Mouse (Mus musculus): Measurements from ENCODE around the gene Tnfsf8. TPM values are rescaled to one million over a fixed set of nuclear protein-coding genes. Genes with fewer than 3 reads are reported as not detected.

Gene Tnfsf8
- 0.19 and 0.69 TPM in 2 replicates for polyA plus RNA-seq (2012; ENCODE audit: insufficient read depth, insufficient read length, missing spikeins)

- no peak within 1 kb of the TSS for H3K4me3 ChIP-seq (ENCODE audit: insufficient read depth, low read length)
- H3K4me1 ChIP-seq (ENCODE audit: control insufficient read depth, insufficient read depth, low read length): no peaks in the 10 kb centered on the region
- no peak for TF ChIP-seq CTCF (IDR thresholded peaks at IDR 0.05; ENCODE audit: low read depth, low read length)
- no peak for TF ChIP-seq POLR2A (IDR thresholded peaks at IDR 0.05; ENCODE audit: borderline replicate concordance, low read depth, low read length)
- no peak within 1 kb of the TSS for H3K27ac ChIP-seq (ENCODE audit: insufficient read depth, low read depth, low read length)
These were observed at the start of gene Tnfsf8 for GRCm38 (mm10) chr4:63860688-63861540. Gene Tnfsf8, minus strand, starts transcription at chr4:63861347.

- Histone ChIP-seq H3K4me3 (ENCODE audit: insufficient read depth, low read length) (no peak overlapping the region), H3K4me1 (ENCODE audit: control insufficient read depth, insufficient read depth, low read length) (no peaks in the 10 kb centered on the region), H3K27ac (ENCODE audit: insufficient read depth, low read depth, low read length) (no peak overlapping the region)
- no peak for TF ChIP-seq POLR2A (IDR thresholded peaks at IDR 0.05; ENCODE audit: borderline replicate concordance, low read depth, low read length)
- TF ChIP-seq CTCF (IDR thresholded peaks at IDR 0.05; ENCODE audit: low read depth, low read length): no peak
These were observed 47.4 kb upstream of the Tnfsf8 start for GRCm38 (mm10) chr4:63908511-63908910.

GRCm38 (mm10) chr4:63907473-63907872, 46.3 kb upstream of the Tnfsf8 start:
- no peaks in the 10 kb centered on the region for H3K4me1 ChIP-seq (ENCODE audit: control insufficient read depth, insufficient read depth, low read length)
- no peak overlapping the region for H3K4me3 ChIP-seq (ENCODE audit: insufficient read depth, low read length)
- H3K27ac ChIP-seq (ENCODE audit: insufficient read depth, low read depth, low read length): no peak overlapping the region
- TF ChIP-seq CTCF (IDR thresholded peaks at IDR 0.05; ENCODE audit: low read depth, low read length): no peak
- TF ChIP-seq POLR2A (IDR thresholded peaks at IDR 0.05; ENCODE audit: borderline replicate concordance, low read depth, low read length): no peak

GRCm38 (mm10) chr4:63906050-63906449, 44.9 kb upstream of the Tnfsf8 start:
- Histone ChIP-seq H3K27ac (ENCODE audit: insufficient read depth, low read depth, low read length) (no peak overlapping the region), H3K4me1 (ENCODE audit: control insufficient read depth, insufficient read depth, low read length) (no peaks in the 10 kb centered on the region)
- TF ChIP-seq CTCF (IDR thresholded peaks at IDR 0.05; ENCODE audit: low read depth, low read length): no peak
- TF ChIP-seq POLR2A (IDR thresholded peaks at IDR 0.05; ENCODE audit: borderline replicate concordance, low read depth, low read length): no peak

GRCm38 (mm10) chr4:63899081-63899523, 38.0 kb upstream of the Tnfsf8 start:
- H3K4me3 ChIP-seq (ENCODE audit: insufficient read depth, low read length): no peak overlapping the region
- H3K27ac ChIP-seq (ENCODE audit: insufficient read depth, low read depth, low read length): no peak overlapping the region
- TF ChIP-seq POLR2A (IDR thresholded peaks at IDR 0.05; ENCODE audit: borderline replicate concordance, low read depth, low read length) (no peak), CTCF (IDR thresholded peaks at IDR 0.05; ENCODE audit: low read depth, low read length) (no peak)
- no peaks in the 10 kb centered on the region for H3K4me1 ChIP-seq (ENCODE audit: control insufficient read depth, insufficient read depth, low read length)

More at GRCm38 (mm10) chr4:63906050-63906449, 44.9 kb upstream of the Tnfsf8 start:
- no peak overlapping the region for H3K4me3 ChIP-seq (ENCODE audit: insufficient read depth, low read length)

- Histone ChIP-seq H3K4me1 (ENCODE audit: control insufficient read depth, insufficient read depth, low read length) (no peaks in the 10 kb centered on the region), H3K27ac (ENCODE audit: insufficient read depth, low read depth, low read length) (no peak overlapping the region), H3K4me3 (ENCODE audit: insufficient read depth, low read length) (no peak overlapping the region)
- TF ChIP-seq POLR2A (IDR thresholded peaks at IDR 0.05; ENCODE audit: borderline replicate concordance, low read depth, low read length) (no peak), CTCF (IDR thresholded peaks at IDR 0.05; ENCODE audit: low read depth, low read length) (no peak)
These were observed 36.0 kb upstream of the Tnfsf8 start for GRCm38 (mm10) chr4:63897152-63897551.

GRCm38 (mm10) chr4:63886156-63886555, 25.0 kb upstream of the Tnfsf8 start:
- Histone ChIP-seq H3K27ac (ENCODE audit: insufficient read depth, low read depth, low read length) (no peak overlapping the region), H3K4me1 (ENCODE audit: control insufficient read depth, insufficient read depth, low read length) (no peaks in the 10 kb centered on the region), H3K4me3 (ENCODE audit: insufficient read depth, low read length) (no peak overlapping the region)
- TF ChIP-seq POLR2A (IDR thresholded peaks at IDR 0.05; ENCODE audit: borderline replicate concordance, low read depth, low read length) (no peak), CTCF (IDR thresholded peaks at IDR 0.05; ENCODE audit: low read depth, low read length) (no peak)

- H3K4me1 ChIP-seq (ENCODE audit: control insufficient read depth, insufficient read depth, low read length): no peaks in the 10 kb centered on the region
- TF ChIP-seq POLR2A (IDR thresholded peaks at IDR 0.05; ENCODE audit: borderline replicate concordance, low read depth, low read length): no peak
- TF ChIP-seq CTCF (IDR thresholded peaks at IDR 0.05; ENCODE audit: low read depth, low read length): no peak
- no peak overlapping the region for H3K4me3 ChIP-seq (ENCODE audit: insufficient read depth, low read length)
- no peak overlapping the region for H3K27ac ChIP-seq (ENCODE audit: insufficient read depth, low read depth, low read length)
These were observed 15.6 kb upstream of the Tnfsf8 start for GRCm38 (mm10) chr4:63876720-63877119.

- Histone ChIP-seq H3K4me3 (ENCODE audit: insufficient read depth, low read length) (no peak overlapping the region), H3K27ac (ENCODE audit: insufficient read depth, low read depth, low read length) (no peak overlapping the region), H3K4me1 (ENCODE audit: control insufficient read depth, insufficient read depth, low read length) (no peaks in the 10 kb centered on the region)
- no peak for TF ChIP-seq CTCF (IDR thresholded peaks at IDR 0.05; ENCODE audit: low read depth, low read length)
- TF ChIP-seq POLR2A (IDR thresholded peaks at IDR 0.05; ENCODE audit: borderline replicate concordance, low read depth, low read length): no peak
These were observed 14.3 kb upstream of the Tnfsf8 start for GRCm38 (mm10) chr4:63875480-63875879.

- 0 out of 2 replicates have a peak, but pooled peaks cover 3% of the 10 kb centered on the region for H3K4me1 ChIP-seq (ENCODE audit: control insufficient read depth, insufficient read depth, low read length)
- H3K27ac ChIP-seq (ENCODE audit: insufficient read depth, low read depth, low read length): no peak overlapping the region
- TF ChIP-seq CTCF (IDR thresholded peaks at IDR 0.05; ENCODE audit: low read depth, low read length) (no peak), POLR2A (IDR thresholded peaks at IDR 0.05; ENCODE audit: borderline replicate concordance, low read depth, low read length) (no peak)
- no peak overlapping the region for H3K4me3 ChIP-seq (ENCODE audit: insufficient read depth, low read length)
These were observed 9.5 kb upstream of the Tnfsf8 start for GRCm38 (mm10) chr4:63870678-63871077.

Data from bone marrow macrophage, adult 2 months (primary cell).